Mouse (Mus musculus) liver, embryonic 14 days (tissue): ENCODE measurements around the gene Sars2. TPM values are rescaled to one million over a fixed set of nuclear protein-coding genes. Genes with fewer than 3 reads are reported as not detected.

Experiments
- polyA plus RNA-seq: library from polyadenylated mRNA; depleted of rRNA; stranded (reverse); fragments of >200 nt; gene quantifications from 2 replicates; pipeline ENCODE4 v1.2.3, GENCODE M21; 2012; rRNA removed

Sars2 gene
- 10.1 and 11.5 TPM in 2 replicates for polyA plus RNA-seq

GRCm38 (mm10) chr7:28741709-28742438, at the start of gene Sars2, which contains the start of gene Mrps12:
Gene Sars2 (plus strand): TSS chr7:28741992.
Gene Mrps12 (minus strand): TSS chr7:28741820.

GRCm38 (mm10) chr7:28692545-28693320, 49.1 kb upstream of the Sars2 start, which contains the start of gene Fbxo27:
Gene Fbxo27 (plus strand): TSS chr7:28692849.

DNA sequence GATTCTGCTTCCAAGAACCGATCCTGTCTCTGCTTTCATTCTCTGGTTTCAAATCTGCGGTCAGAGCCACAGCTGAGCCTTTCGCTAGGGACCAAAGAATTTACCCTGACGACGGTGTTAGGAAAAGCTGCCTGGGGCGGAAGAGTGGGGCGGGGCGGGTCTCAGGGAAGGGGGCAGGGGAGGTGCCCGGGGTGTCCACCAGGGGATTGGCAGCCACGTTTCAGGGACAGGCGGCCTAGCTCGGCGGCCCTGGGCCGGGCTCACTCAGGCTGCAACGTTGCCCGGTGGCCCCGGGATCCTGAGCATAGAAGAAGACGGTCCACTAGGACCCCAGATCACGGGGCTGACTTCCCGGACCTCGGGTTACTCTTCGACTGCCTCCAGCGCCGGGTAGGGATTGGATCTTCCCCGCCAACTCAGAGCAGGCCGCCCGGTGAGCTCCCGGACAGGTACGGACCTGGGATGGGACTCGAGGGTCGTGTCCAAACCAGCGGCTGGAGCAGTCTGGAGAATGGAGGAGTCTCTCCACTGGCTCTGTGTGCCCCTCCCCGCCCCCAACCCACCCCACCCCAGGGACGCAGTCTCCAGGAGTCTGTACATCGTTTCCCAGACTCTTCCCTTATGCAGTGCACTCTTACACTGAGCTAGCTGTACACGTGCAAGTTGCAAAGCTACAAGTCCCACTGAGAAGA, 25.1 kb upstream of the Sars2 start, which contains the start of gene Fbxo17:
Gene Fbxo17, plus strand, starts transcription at position 215 of the 692 bp plus-strand sequence.

GRCm38 (mm10) chr7:28756079-28756478, 14.3 kb downstream of the Sars2 start, which contains the start of gene Ccer2:
Gene Ccer2 (plus strand): TSS chr7:28756174.

GRCm38 (mm10) chr7:28766173-28766879, 24.5 kb downstream of the Sars2 start, which contains the start of gene Sirt2:
Gene Sirt2 (plus strand): TSS chr7:28766735.

GRCm38 (mm10) chr7:28767462-28767965, 25.7 kb downstream of the Sars2 start, which contains the start of gene Nfkbib:
Gene Nfkbib (minus strand): TSS chr7:28767512.

DNA sequence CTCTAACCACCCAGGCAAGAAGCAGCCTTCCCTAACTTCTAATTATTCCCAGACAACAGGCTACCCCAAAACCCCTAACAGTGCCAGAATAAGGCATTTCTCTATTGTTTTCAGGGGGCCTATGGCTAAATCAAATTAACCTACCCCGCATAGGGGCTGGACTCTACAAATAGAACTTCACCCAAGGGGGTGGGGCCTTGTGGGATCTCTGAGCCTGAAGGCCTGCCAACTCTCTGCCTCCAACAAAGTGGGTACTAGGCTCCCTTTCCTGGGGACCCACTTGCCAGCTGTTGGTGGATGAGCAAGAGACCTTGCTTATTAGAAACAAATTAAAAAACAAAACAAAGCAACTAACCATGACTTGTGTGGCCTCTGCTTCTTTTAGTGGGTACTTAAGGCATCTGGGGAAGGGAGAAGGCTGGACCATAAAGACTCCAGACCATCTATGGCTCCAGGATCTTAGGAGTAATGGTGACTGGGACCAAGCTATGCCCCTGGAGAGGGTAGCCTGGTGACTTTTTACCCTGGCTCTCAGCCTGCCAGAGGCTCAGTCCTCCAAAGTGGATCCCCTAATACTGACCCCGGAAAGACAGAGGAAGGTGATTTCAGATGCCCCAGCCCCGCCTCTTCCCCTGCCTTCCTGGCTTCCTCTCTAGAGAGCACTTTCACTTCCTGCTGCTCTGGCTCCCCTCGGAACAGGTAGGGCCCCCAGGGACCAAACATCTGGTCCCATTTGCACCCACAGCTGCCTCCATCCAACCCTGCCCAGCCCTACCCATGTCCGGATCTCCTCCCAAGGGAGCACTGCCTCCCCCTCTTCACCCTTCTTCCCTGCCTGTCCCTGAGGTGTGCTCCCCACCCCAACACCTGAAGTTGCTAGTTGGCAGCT, 46.8 kb downstream of the Sars2 start, which contains the start of gene Rinl:
Gene Rinl, plus strand, starts transcription at position 663 of the 889 bp plus-strand sequence.

Other genes with a start within 250 kb of the Sars2 start
- gene Ifnl2, start 231.5 kb upstream of the Sars2 start, polyA plus RNA-seq = not detected in 2 replicates
- gene Ifnl3, start 219.2 kb upstream of the Sars2 start, polyA plus RNA-seq = not detected in 2 replicates
- gene Sycn, start 201.1 kb upstream of the Sars2 start, polyA plus RNA-seq = 0.09 and 0.10 TPM in 2 replicates
- gene Nccrp1, start 194.7 kb upstream of the Sars2 start, polyA plus RNA-seq = not detected in 2 replicates
- 9.2 and 12.0 TPM in 2 replicates for gene Samd4b, start 143.8 kb upstream of the Sars2 start, polyA plus RNA-seq
- 10.8 and 11.4 TPM in 2 replicates for gene Pak4, start 143.8 kb upstream of the Sars2 start, polyA plus RNA-seq
- not detected in 2 replicates for gene Acp7, start 110.7 kb upstream of the Sars2 start, polyA plus RNA-seq
- gene Fbxo27, start 49.1 kb upstream of the Sars2 start, polyA plus RNA-seq = 0.18 and 0.31 TPM in 2 replicates
- 0.73 and 0.92 TPM in 2 replicates for gene Fbxo17, start 25.2 kb upstream of the Sars2 start, polyA plus RNA-seq
- gene Mrps12, start 172 bp upstream of the Sars2 start, polyA plus RNA-seq = 45.3 and 47.4 TPM in 2 replicates
- gene Ccer2, start 14.2 kb downstream of the Sars2 start, polyA plus RNA-seq = not detected in 2 replicates
- 15.5 and 18.1 TPM in 2 replicates for gene Sirt2, start 24.7 kb downstream of the Sars2 start, polyA plus RNA-seq
- gene Nfkbib, start 25.5 kb downstream of the Sars2 start, polyA plus RNA-seq = 15.0 and 16.6 TPM in 2 replicates
- gene Rinl, start 47.0 kb downstream of the Sars2 start, polyA plus RNA-seq = 4.1 and 5.2 TPM in 2 replicates
- gene Hnrnpl, start 66.5 kb downstream of the Sars2 start, polyA plus RNA-seq = 136 and 157 TPM in 2 replicates
- 52.2 and 62.2 TPM in 2 replicates for gene Ech1, start 83.2 kb downstream of the Sars2 start, polyA plus RNA-seq
- gene Lgals4, start 91.9 kb downstream of the Sars2 start, polyA plus RNA-seq = 2.5 and 2.7 TPM in 2 replicates
- 0.50 and 0.92 TPM in 2 replicates for gene Lgals7, start 121.9 kb downstream of the Sars2 start, polyA plus RNA-seq
- 0.02 and 0.05 TPM in 2 replicates for gene Capn12, start 139.4 kb downstream of the Sars2 start, polyA plus RNA-seq
- gene Actn4, start 220.3 kb downstream of the Sars2 start, polyA plus RNA-seq = 72.7 and 82.7 TPM in 2 replicates
- 261 and 285 TPM in 2 replicates for gene Eif3k, start 239.9 kb downstream of the Sars2 start, polyA plus RNA-seq
- gene Map4k1, start 240.1 kb downstream of the Sars2 start, polyA plus RNA-seq = 16.5 and 17.9 TPM in 2 replicates